Mouse (Mus musculus): Measurements from ENCODE around the gene Ston2. TPM values are rescaled to one million over a fixed set of nuclear protein-coding genes. Genes with fewer than 3 reads are reported as not detected.

The Ston2 gene
- polyA plus RNA-seq (2015; fragmentation: Illumina TruSeq; extraction: RNeasy Lipid Tissue Mini Kit (QIAGEN cat#74804); ENCODE audit: insufficient read depth, low replicate concordance), result 3.7 TPM

DNA sequence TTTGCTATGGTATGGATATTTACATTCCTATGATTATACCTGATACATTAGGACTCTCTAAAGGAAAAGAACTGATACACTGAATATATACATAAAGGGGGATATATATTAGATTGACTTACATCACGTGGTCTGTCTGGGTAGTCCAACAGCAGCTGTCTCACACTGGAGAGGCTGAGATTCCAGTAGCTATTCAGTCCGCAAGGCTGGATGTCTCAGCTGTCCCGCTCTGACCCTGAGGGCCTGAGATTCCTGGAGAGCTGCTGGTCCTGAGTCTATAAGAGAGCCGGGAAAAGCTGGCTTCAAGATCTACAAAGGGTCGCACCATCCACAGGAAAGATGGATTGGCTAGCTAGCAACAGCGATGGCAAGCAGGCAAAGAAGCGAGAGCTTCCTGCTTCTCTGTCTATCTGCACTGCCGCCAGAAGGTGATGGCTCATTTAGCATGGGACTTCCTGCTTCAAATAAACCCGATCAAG is at the start of gene Ston2:
Ston2 (minus strand) TSS at position 429 of the 479 bp plus-strand sequence.

DNA sequence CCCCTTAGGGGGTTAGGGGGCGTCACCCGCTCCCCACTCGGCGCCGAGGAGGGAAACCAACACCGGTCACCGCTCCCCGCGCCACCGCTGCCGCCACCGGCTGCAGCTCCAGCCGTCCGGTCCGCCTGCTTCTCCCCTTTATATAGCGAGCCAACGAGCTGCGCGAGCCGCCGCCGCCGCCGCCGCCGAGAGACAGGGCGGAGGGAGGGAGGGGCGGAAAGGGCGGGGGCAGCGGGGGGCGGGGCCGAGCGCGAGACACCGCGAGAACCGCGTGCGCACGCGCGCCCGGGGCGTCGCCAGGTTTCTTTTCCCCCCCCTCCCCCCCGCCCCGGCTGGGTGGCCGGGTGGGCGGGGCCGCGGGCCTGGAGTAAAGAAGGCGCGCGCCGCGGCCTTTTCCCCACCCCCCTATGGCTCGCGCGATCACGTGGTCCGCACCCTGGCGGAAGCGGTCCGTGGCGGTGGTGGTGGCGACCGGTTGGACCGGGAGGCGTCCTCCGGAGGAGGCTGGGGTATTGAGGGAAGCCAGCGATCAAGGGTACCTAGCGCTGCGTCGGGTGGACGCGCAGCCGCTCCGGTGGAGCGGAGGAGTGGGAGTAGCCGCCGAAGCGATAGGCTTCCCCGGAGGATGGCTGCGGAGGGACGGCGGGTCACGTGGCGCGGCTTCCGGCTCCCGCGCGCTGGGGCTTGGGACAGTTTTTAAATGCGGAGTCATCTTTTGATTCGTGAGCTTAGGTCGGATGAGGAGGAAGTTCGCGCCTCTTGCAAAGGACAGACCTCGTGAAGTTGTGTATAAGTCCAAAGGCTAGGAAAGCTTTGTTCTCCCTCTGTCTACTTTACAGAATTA is 198.1 kb downstream of the Ston2 start, which contains the start of gene Gtf2a1:
Gtf2a1 (minus strand) TSS at position 641 of the 844 bp plus-strand sequence.

Other genes starting within 250 kb of the Ston2 start
- gene Gtf2a1, start 197.9 kb downstream of the Ston2 start, polyA plus RNA-seq (2015; fragmentation: Illumina TruSeq; extraction: RNeasy Lipid Tissue Mini Kit (QIAGEN cat#74804); ENCODE audit: insufficient read depth, low replicate concordance), result 37.7 TPM
- gene Sel1l, start 60.8 kb upstream of the Ston2 start, polyA plus RNA-seq (2015; fragmentation: Illumina TruSeq; extraction: RNeasy Lipid Tissue Mini Kit (QIAGEN cat#74804); ENCODE audit: insufficient read depth, low replicate concordance), result 83.1 TPM